Mouse (Mus musculus): Measurements from ENCODE around the gene 4931406C07Rik. TPM values are rescaled to one million over a fixed set of nuclear protein-coding genes. Genes with fewer than 3 reads are reported as not detected.

Gene 4931406C07Rik
- polyA plus RNA-seq, 1 experiment from 2014 or later: 9.5 TPM

DNA sequence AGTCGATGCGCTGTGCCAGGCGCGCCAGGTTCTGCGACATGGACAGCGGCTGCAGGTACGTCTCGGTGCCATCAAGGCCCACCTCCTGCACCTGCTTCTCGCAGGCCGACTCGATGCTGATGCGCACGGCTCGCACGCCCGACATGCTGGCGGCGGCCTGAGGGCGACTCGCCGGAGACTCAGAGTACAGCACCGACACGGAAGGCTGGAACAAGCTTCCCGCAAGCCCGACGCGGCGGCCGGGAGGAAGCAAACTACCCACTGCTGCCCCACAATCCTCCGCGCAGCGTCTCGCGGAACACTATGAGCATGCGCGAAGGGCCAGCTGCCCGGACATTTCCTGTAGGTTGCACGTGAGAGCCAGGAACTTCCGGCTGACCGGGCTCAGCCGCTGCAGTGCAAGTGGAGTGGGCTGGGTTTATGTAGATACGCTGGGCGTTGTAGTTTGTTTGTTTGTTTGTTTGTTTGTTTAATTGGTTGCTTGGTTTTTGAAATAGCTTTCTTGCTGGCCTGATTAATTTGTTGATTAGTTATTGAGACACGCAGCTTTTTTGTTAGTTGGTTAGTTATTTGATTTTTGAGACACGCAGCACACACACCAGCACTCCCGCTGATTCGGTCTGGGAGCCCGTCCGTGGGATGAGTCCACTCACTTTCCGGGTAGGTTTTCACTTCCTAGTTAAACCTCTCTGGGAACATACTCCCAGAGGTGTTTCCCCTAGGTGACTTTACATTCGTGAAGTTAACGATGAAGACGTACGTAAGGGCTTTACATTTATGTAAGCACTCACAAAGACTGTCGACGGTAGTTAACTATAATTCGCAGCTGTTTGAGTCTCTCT is 26.4 kb downstream of the 4931406C07Rik start, which contains the start of gene Med17:
Gene Med17 (minus strand): TSS at position 283 of the 842 bp plus-strand sequence.
- H3K27me3 ChIP-seq (replicated peaks; ENCODE audit: control insufficient read depth, insufficient read depth, low read length): no peaks in the 10 kb centered on the region
- ATAC-seq (ENCODE audit: low read depth) (peak; percentile 98), DNase-seq (ENCODE audit: low spot score) (peak; percentile 97)
- 1% methylated on average over 40 of the region's 57 CpGs for WGBS
- peaks cover 27% of the 10 kb centered on the region for H3K36me3 ChIP-seq (ENCODE audit: control insufficient read depth, insufficient read depth, low read length)
- peak within 1 kb of the TSS; percentile 55 for H3K4me2 ChIP-seq (ENCODE audit: low read depth, low read length)
- peaks cover 14% of the 10 kb centered on the region for H3K4me1 ChIP-seq (ENCODE audit: control insufficient read depth, insufficient read depth, low read length)
- H3K4me3 ChIP-seq (ENCODE audit: low read depth, low read length): peak within 1 kb of the TSS; percentile 96
- no peaks in the 10 kb centered on the region for H3K9me3 ChIP-seq (ENCODE audit: control insufficient read depth, low read length)
- H3K27ac ChIP-seq (replicated peaks; ENCODE audit: low read depth, low read length): peak within 1 kb of the TSS; percentile 79
- H3K9ac ChIP-seq (ENCODE audit: low read depth, low read length): peak within 1 kb of the TSS; percentile 95

DNA sequence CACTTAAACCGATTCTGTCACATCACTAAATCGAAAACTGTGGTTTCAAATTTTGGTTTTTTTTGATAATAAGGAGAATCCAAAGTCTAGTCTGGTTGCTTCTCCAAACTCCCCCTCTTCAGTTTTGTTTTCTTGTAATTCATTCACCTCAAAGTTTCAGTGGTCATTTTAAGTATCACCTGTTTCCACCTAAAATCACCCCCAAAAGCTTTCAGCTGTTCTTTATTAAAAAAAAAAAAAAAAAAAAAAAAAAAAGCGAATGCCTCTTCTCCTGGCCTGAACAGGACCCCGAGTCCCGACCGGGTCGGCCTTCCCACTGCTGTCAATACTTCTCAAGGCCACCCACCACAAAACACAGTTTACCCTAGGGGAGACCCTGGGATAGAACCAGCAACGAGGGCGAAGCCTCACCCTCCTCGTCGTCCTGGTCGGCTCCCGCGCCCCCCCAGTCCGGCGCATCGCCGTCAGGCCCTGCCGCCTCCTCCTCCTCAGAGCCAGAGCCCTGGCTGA is 27.1 kb downstream of the 4931406C07Rik start:
- peak overlapping the region; percentile 96 for H3K4me3 ChIP-seq (ENCODE audit: low read depth, low read length)
- 10% methylated on average over 15 of the region's 19 CpGs for WGBS
- no peak for DNase-seq (ENCODE audit: low spot score)

DNA sequence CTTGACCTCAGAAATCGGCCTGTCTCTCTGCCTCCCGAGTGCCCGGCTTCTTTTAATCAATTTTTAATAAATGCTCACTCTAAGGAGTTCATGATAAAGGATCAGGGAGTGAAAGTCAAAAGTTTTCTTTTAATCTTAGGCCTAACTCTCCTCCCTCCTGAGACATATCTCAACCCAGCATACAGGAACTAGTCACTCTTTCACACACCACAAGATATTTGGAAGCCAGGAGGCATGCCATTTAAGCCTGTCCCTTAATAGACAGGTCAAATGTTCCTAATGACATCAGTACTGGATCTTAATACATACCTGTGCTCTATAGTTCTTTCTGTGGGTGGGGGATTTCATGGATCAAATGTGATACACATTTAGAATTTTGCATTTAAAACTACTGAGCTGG is 27.9 kb downstream of the 4931406C07Rik start:
- Histone ChIP-seq H3K9me3 (ENCODE audit: control insufficient read depth, low read length) (no peaks in the 10 kb centered on the region), H3K4me3 (ENCODE audit: low read depth, low read length) (peak overlapping the region; percentile 96; the same call in 1 of the 2 replicates), H3K4me1 (ENCODE audit: control insufficient read depth, insufficient read depth, low read length) (peaks cover 14% of the 10 kb centered on the region), H3K9ac (ENCODE audit: low read depth, low read length) (no peak overlapping the region; the same call in 1 of the 2 replicates), H3K27me3 (replicated peaks; ENCODE audit: control insufficient read depth, insufficient read depth, low read length) (no peaks in the 10 kb centered on the region), H3K27ac (replicated peaks; ENCODE audit: low read depth, low read length) (no peak overlapping the region), H3K4me2 (ENCODE audit: low read depth, low read length) (peak overlapping the region; percentile 55; the same call in 1 of the 2 replicates), H3K36me3 (ENCODE audit: control insufficient read depth, insufficient read depth, low read length) (peaks cover 42% of the 10 kb centered on the region)
- WGBS: 93% methylated on average over 3 of the region's 3 CpGs
- DNase-seq (ENCODE audit: low spot score): no peak
- no peak for ATAC-seq (ENCODE audit: low read depth)

More for the DNA sequence above, 27.1 kb downstream of the 4931406C07Rik start:
- peaks cover 14% of the 10 kb centered on the region for H3K4me1 ChIP-seq (ENCODE audit: control insufficient read depth, insufficient read depth, low read length)
- no peaks in the 10 kb centered on the region for H3K9me3 ChIP-seq (ENCODE audit: control insufficient read depth, low read length)
- H3K27ac ChIP-seq (replicated peaks; ENCODE audit: low read depth, low read length): peak overlapping the region; percentile 79
- H3K9ac ChIP-seq (ENCODE audit: low read depth, low read length): peak overlapping the region; percentile 95
- H3K36me3 ChIP-seq (ENCODE audit: control insufficient read depth, insufficient read depth, low read length): peaks cover 34% of the 10 kb centered on the region
- ATAC-seq (ENCODE audit: low read depth): no peak
- H3K27me3 ChIP-seq (replicated peaks; ENCODE audit: control insufficient read depth, insufficient read depth, low read length): no peaks in the 10 kb centered on the region
- H3K4me2 ChIP-seq (ENCODE audit: low read depth, low read length): peak overlapping the region; percentile 55

DNA sequence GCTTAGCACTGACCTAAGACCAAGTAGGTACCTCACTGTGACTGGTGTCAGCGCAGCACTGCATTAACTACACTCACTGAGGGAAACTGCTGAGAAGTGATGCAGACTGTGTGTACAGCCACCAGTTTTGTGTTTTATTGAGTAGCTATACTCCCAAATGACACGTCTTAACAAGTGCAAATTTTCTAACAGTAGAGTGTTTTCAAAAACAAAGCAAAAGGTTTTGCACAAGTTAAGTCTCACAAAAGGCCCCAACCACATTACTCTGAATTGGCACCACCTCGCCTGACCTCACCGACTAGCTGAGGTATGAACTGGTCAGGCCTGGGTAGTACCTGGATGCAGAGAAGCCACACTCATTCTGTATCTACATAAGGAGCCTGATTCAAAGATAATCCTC is 29.4 kb downstream of the 4931406C07Rik start:
- peaks cover 14% of the 10 kb centered on the region for H3K4me1 ChIP-seq (ENCODE audit: control insufficient read depth, insufficient read depth, low read length)
- ATAC-seq (ENCODE audit: low read depth) (no peak), DNase-seq (ENCODE audit: low spot score) (no peak)
- no peak overlapping the region for H3K4me2 ChIP-seq (ENCODE audit: low read depth, low read length)
- peaks cover 57% of the 10 kb centered on the region for H3K36me3 ChIP-seq (ENCODE audit: control insufficient read depth, insufficient read depth, low read length)
- H3K27ac ChIP-seq (replicated peaks; ENCODE audit: low read depth, low read length): no peak overlapping the region
- H3K27me3 ChIP-seq (replicated peaks; ENCODE audit: control insufficient read depth, insufficient read depth, low read length): no peaks in the 10 kb centered on the region
- no peak overlapping the region for H3K9ac ChIP-seq (ENCODE audit: low read depth, low read length)
- no peak overlapping the region for H3K4me3 ChIP-seq (ENCODE audit: low read depth, low read length)
- WGBS: 90% methylated on average over 4 of the region's 4 CpGs
- H3K9me3 ChIP-seq (ENCODE audit: control insufficient read depth, low read length): no peaks in the 10 kb centered on the region

DNA sequence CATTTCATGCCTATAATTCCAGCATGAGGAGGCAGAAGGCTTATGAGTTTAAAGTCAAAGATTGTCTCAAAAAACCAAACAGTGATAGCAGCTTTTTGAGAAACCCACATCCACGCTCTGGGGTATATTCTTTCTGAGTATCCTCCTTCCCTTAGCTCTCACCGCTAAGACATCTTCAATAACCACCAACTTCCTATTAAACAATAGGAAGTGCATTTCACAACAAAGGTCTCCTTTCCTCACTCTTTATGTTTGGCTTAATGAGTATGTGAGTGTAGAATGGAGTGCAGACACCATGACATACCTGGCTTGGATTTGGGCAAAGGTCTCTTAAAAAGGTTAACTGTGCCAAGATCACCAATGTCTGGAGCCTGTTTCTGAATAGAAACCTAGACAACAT is 32.3 kb downstream of the 4931406C07Rik start:
- Histone ChIP-seq H3K4me1 (ENCODE audit: control insufficient read depth, insufficient read depth, low read length) (peaks cover 8% of the 10 kb centered on the region; the same call in 1 of the 2 replicates), H3K27ac (replicated peaks; ENCODE audit: low read depth, low read length) (no peak overlapping the region), H3K4me3 (ENCODE audit: low read depth, low read length) (no peak overlapping the region), H3K27me3 (replicated peaks; ENCODE audit: control insufficient read depth, insufficient read depth, low read length) (no peaks in the 10 kb centered on the region), H3K36me3 (ENCODE audit: control insufficient read depth, insufficient read depth, low read length) (peaks cover 85% of the 10 kb centered on the region), H3K4me2 (ENCODE audit: low read depth, low read length) (no peak overlapping the region), H3K9me3 (ENCODE audit: control insufficient read depth, low read length) (no peaks in the 10 kb centered on the region), H3K9ac (ENCODE audit: low read depth, low read length) (no peak overlapping the region)
- no peak for ATAC-seq (ENCODE audit: low read depth)
- 92% methylated on average over 2 of the region's 2 CpGs for WGBS
- DNase-seq (ENCODE audit: low spot score): no peak

DNA sequence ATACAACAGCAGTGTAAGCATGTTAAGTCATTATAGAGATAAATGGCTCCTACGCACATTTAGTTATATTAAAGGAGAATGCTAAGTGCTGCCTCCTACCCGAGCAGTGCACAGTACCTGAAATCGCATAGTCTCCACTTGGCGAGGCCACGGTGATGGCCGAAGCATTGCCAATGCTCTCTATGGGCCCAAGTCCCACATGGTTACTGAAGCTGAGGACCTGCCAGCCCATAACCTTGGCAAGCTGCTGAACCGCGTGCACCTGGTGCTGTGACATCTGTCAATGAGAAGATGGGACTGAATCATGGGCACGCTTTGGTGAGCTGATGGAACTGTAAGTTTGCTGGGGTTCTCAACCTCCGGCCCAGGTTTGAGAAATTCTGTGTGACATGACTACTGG is 42.8 kb downstream of the 4931406C07Rik start:
- peaks cover 83% of the 10 kb centered on the region for H3K36me3 ChIP-seq (ENCODE audit: control insufficient read depth, insufficient read depth, low read length)
- no peak overlapping the region for H3K27ac ChIP-seq (replicated peaks; ENCODE audit: low read depth, low read length)
- no peak overlapping the region for H3K9ac ChIP-seq (ENCODE audit: low read depth, low read length)
- 96% methylated on average over 10 of the region's 10 CpGs for whole genome bisulfite sequencing
- no peaks in the 10 kb centered on the region for H3K27me3 ChIP-seq (replicated peaks; ENCODE audit: control insufficient read depth, insufficient read depth, low read length)
- H3K4me1 ChIP-seq (ENCODE audit: control insufficient read depth, insufficient read depth, low read length): no peaks in the 10 kb centered on the region
- H3K4me2 ChIP-seq (ENCODE audit: low read depth, low read length): no peak overlapping the region
- no peaks in the 10 kb centered on the region for H3K9me3 ChIP-seq (ENCODE audit: control insufficient read depth, low read length)
- H3K4me3 ChIP-seq (ENCODE audit: low read depth, low read length): no peak overlapping the region
- DNase-seq (ENCODE audit: low spot score) (no peak), ATAC-seq (ENCODE audit: low read depth) (no peak)

DNA sequence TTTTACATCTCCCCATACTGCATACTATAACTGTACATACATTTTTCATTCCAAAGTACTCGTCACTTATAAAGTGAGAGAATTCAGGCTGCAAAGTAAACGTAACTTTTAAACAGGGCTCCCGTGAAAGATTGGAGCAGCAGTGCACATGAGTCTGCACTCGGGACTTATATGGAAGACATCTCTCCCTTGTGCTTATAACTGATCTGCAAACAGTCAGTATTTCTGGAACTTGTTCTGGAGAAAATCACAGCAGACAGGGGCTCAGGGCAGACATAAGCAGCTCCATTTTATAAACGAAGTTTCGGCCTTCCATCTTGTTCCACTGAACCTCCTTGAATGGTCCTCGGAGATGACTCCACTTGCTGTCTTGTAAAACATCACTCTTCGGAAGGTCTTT is 44.3 kb downstream of the 4931406C07Rik start:
- Histone ChIP-seq H3K4me1 (ENCODE audit: control insufficient read depth, insufficient read depth, low read length) (no peaks in the 10 kb centered on the region), H3K9ac (ENCODE audit: low read depth, low read length) (no peak overlapping the region), H3K9me3 (ENCODE audit: control insufficient read depth, low read length) (no peaks in the 10 kb centered on the region), H3K36me3 (ENCODE audit: control insufficient read depth, insufficient read depth, low read length) (peaks cover 68% of the 10 kb centered on the region), H3K4me2 (ENCODE audit: low read depth, low read length) (no peak overlapping the region), H3K4me3 (ENCODE audit: low read depth, low read length) (no peak overlapping the region), H3K27ac (replicated peaks; ENCODE audit: low read depth, low read length) (no peak overlapping the region), H3K27me3 (replicated peaks; ENCODE audit: control insufficient read depth, insufficient read depth, low read length) (no peaks in the 10 kb centered on the region)
- ATAC-seq (ENCODE audit: low read depth): no peak
- no peak for DNase-seq (ENCODE audit: low spot score)
- 93% methylated on average over 8 of the region's 8 CpGs for WGBS

DNA sequence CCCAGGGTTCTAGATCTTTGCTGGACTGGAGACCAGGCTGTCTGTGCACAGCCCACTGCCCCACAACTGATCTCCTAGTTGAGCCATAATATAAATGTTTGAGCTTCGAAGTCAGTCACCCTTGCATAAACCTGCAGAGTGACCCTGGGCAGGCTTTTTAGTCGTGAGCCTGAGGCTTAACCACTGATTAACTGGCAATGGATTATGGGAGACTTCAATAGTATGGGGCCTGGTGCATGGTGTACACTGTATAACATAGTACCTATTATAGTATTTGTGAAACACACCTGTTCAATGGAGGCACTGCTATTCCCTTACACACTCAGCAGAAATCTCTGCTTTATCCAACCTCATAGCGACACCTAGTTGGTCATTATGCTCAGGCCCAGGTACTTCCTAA is 50.0 kb downstream of the 4931406C07Rik start:
- H3K36me3 ChIP-seq (ENCODE audit: control insufficient read depth, insufficient read depth, low read length): peaks cover 13% of the 10 kb centered on the region; the same call in 1 of the 2 replicates
- no peaks in the 10 kb centered on the region for H3K27me3 ChIP-seq (replicated peaks; ENCODE audit: control insufficient read depth, insufficient read depth, low read length)
- ATAC-seq (ENCODE audit: low read depth) (no peak), DNase-seq (ENCODE audit: low spot score) (no peak)
- no peaks in the 10 kb centered on the region for H3K4me1 ChIP-seq (ENCODE audit: control insufficient read depth, insufficient read depth, low read length)
- WGBS: 80% methylated on average over 3 of the region's 3 CpGs
- H3K9ac ChIP-seq (ENCODE audit: low read depth, low read length): no peak overlapping the region
- H3K27ac ChIP-seq (replicated peaks; ENCODE audit: low read depth, low read length): no peak overlapping the region
- H3K9me3 ChIP-seq (ENCODE audit: control insufficient read depth, low read length): no peaks in the 10 kb centered on the region
- H3K4me2 ChIP-seq (ENCODE audit: low read depth, low read length): no peak overlapping the region
- no peak overlapping the region for H3K4me3 ChIP-seq (ENCODE audit: low read depth, low read length)

Measured in embryonic facial prominence, embryonic 14.5 days (tissue).